Mouse (Mus musculus) midbrain, embryonic 14.5 days (tissue): Measurements from ENCODE around the gene Zfp760. TPM values are rescaled to one million over a fixed set of nuclear protein-coding genes. Genes with fewer than 3 reads are reported as not detected.

Source experiments
- polyA plus RNA-seq: library from polyadenylated mRNA; unstranded; fragments of >200 nt; fragmentation: Nextera tagmentation; extraction: Ambion mirVana; gene quantifications from 2 replicates; pipeline ENCODE4 v1.2.1, GENCODE M21; 2014

Zfp760 gene
- polyA plus RNA-seq, 1 experiment from 2014 or later = 19.3 TPM

Other genes starting within 250 kb of the Zfp760 start
- gene Zfp53, start 218.7 kb upstream of the Zfp760 start, polyA plus RNA-seq = 10.9 and 11.4 TPM in 2 replicates
- gene Zfp52, start 172.2 kb upstream of the Zfp760 start, polyA plus RNA-seq = 1.5 TPM in 2 replicates
- gene Zfp948, start 140.7 kb upstream of the Zfp760 start, polyA plus RNA-seq = 21.2 and 25.4 TPM in 2 replicates
- 11.5 and 16.1 TPM in 2 replicates for gene Zfp983, start 57.1 kb upstream of the Zfp760 start, polyA plus RNA-seq
- 17.7 and 21.4 TPM in 2 replicates for gene Gm10226, start 15.9 kb upstream of the Zfp760 start, polyA plus RNA-seq
- gene Zfp229, start 23.1 kb downstream of the Zfp760 start, polyA plus RNA-seq = 8.2 and 9.7 TPM in 2 replicates
- 1.9 and 4.2 TPM in 2 replicates for gene Zfp820, start 138.0 kb downstream of the Zfp760 start, polyA plus RNA-seq
- 12.6 TPM in 2 replicates for gene Zfp995, start 202.2 kb downstream of the Zfp760 start, polyA plus RNA-seq